ENCODE assay signal across 10 mouse cellular contexts in the genomic region with DNA sequence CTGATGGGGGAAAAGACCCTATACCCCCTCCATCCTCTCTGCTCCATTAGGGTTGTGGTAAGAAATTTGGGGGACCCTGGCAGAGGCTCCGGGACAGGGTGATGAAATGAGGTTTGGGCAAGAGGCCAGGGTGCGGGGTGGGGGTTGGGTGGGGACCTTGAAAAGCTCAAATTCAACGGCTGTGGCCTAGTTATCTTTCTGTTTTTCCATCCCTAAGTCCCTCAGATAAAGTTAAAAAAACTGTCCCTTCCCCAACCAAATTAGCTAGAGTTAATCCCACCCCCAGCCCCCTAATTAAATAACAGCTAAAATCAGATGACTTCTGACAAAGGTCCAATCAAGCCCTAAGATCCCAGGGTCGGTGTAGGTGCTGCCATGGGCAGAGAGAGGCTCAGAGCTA. TPM values are rescaled to one million over a fixed set of nuclear protein-coding genes. Genes with fewer than 3 reads are reported as not detected.
A peak's percentile ranks its signal among the peaks of the same experiment; 100 is the strongest.
DNase-seq lines count a peak whose midpoint lies in the region; ATAC-seq lines count a peak whose summit lies in the region.
"Had no signal": no experiment of that assay in that cellular context is flagged by ENCODE, and none has a peak within 500 bp of the region (broad histone marks: within the 10 kb centered on the region; RNA-seq: fewer than 3 reads in every experiment).

No protein-coding gene starts in this region.

- no peak for ATAC-seq in heart, embryonic 15.5 days (replicated peaks; ENCODE audit: insufficient number of reproducible peaks, insufficient read depth, low FRiP score, low read depth)
- no peak for ATAC-seq in intestine, embryonic 15.5 days
- ATAC-seq in midbrain, embryonic 14.5 days (ENCODE audit: low FRiP score, low TSS enrichment) = no peak

- H3K27ac ChIP-seq in heart, embryonic 15.5 days = peak overlapping the region; percentile 95
- 0 out of 2 replicates have a peak overlapping the region, but pooled peaks have one; percentile 90 for H3K27ac ChIP-seq in brown adipose tissue, adult 24 weeks (replicated peaks; ENCODE audit: low read depth, low read length)
- 0 out of 2 replicates have a peak overlapping the region, but pooled peaks have one; percentile 92 for H3K27ac ChIP-seq in intestine, embryonic 15.5 days
- no peak overlapping the region for H3K27ac ChIP-seq in midbrain, embryonic 14.5 days (replicated peaks; ENCODE audit: low read depth, low read length)

- peak overlapping the region; percentile 70 for H3K4me2 ChIP-seq in heart, embryonic 15.5 days
- peak overlapping the region; percentile 87 for H3K4me2 ChIP-seq in intestine, embryonic 15.5 days (replicated peaks)
- peak overlapping the region; percentile 90 for H3K4me2 ChIP-seq in midbrain, embryonic 14.5 days (ENCODE audit: low read length)

- no peak for DNase-seq in heart, adult 18-20 months
- DNase-seq in midbrain, embryonic 14.5 days = no peak
- DNase-seq in urinary bladder, postnatal 14 days (ENCODE audit: low spot score) = no peak
- no peak for DNase-seq in cerebellum, postnatal 10 days
- DNase-seq in adipocyte (ENCODE audit: low spot score) = no peak

- H3K9me3 ChIP-seq in heart, embryonic 15.5 days (replicated peaks) = no peaks in the 10 kb centered on the region
- no peaks in the 10 kb centered on the region for H3K9me3 ChIP-seq in intestine, embryonic 15.5 days
- no peaks in the 10 kb centered on the region for H3K9me3 ChIP-seq in midbrain, embryonic 14.5 days (ENCODE audit: control insufficient read depth, low read length)

- 17% methylated on average over 4 of the region's 4 CpGs for WGBS in heart, embryonic 15.5 days
- 44% methylated on average over 4 of the region's 4 CpGs for WGBS in intestine, embryonic 15.5 days
- 56% methylated on average over 4 of the region's 4 CpGs for WGBS in midbrain, embryonic 14.5 days

- no peaks in the 10 kb centered on the region for H3K27me3 ChIP-seq in heart, embryonic 15.5 days
- H3K27me3 ChIP-seq in intestine, embryonic 15.5 days (replicated peaks) = no peaks in the 10 kb centered on the region
- 0 out of 2 replicates have a peak, but pooled peaks cover 4% of the 10 kb centered on the region for H3K27me3 ChIP-seq in midbrain, embryonic 14.5 days (ENCODE audit: control insufficient read depth, insufficient read depth, low read length)

- H3K4me1 ChIP-seq in heart, embryonic 15.5 days (replicated peaks) = peaks cover 60% of the 10 kb centered on the region
- peaks cover 11% of the 10 kb centered on the region; the same call in 1 of the 2 replicates for H3K4me1 ChIP-seq in brown adipose tissue, adult 24 weeks (ENCODE audit: control insufficient read depth, insufficient read depth, insufficient read length, low read length)
- peaks cover 19% of the 10 kb centered on the region for H3K4me1 ChIP-seq in intestine, embryonic 15.5 days (replicated peaks)
- H3K4me1 ChIP-seq in midbrain, embryonic 14.5 days (ENCODE audit: control insufficient read depth, insufficient read depth, low read length) = peaks cover 13% of the 10 kb centered on the region

- H3K36me3 ChIP-seq in heart, embryonic 15.5 days = no peaks in the 10 kb centered on the region
- no peaks in the 10 kb centered on the region for H3K36me3 ChIP-seq in intestine, embryonic 15.5 days
- H3K36me3 ChIP-seq in midbrain, embryonic 14.5 days (ENCODE audit: control insufficient read depth, insufficient read depth, low read length) = no peaks in the 10 kb centered on the region

- H3K4me3 ChIP-seq in heart, embryonic 15.5 days = peak overlapping the region; percentile 91
- H3K4me3 ChIP-seq in brown adipose tissue, adult 24 weeks (ENCODE audit: insufficient read depth, low read depth, low read length) = peak overlapping the region; percentile 96
- H3K4me3 ChIP-seq in intestine, embryonic 15.5 days (replicated peaks) = peak overlapping the region; percentile 86
- no peak overlapping the region for H3K4me3 ChIP-seq in midbrain, embryonic 14.5 days (replicated peaks; ENCODE audit: low read depth, low read length)

- peak overlapping the region; percentile 99 for H3K9ac ChIP-seq in heart, embryonic 15.5 days
- peak overlapping the region; percentile 89 for H3K9ac ChIP-seq in intestine, embryonic 15.5 days
- no peak overlapping the region for H3K9ac ChIP-seq in midbrain, embryonic 14.5 days (replicated peaks; ENCODE audit: low read length)

RNA-seq across cellular contexts. Expression of gene Itga5, which starts 1.8 kb away (rescaled TPM):
- 62.4 and 70.8 TPM in 2 replicates for polyA plus RNA-seq in heart, embryonic 15.5 days (2015; fragmentation: Nextera tagmentation; extraction: Ambion mirVana)
- 10 to 100 TPM; 30.8 to 37.3 TPM for total RNA-seq in heart, adult 18-20 months (2021)
- polyA plus RNA-seq in brown adipose tissue, adult 24 weeks (2012; ENCODE audit: insufficient read depth, insufficient read length, missing spikeins) = 2.7 and 5.3 TPM in 2 replicates
- polyA plus RNA-seq in intestine, embryonic 15.5 days (2015; fragmentation: Nextera tagmentation; extraction: Ambion mirVana) = 44.8 and 45.5 TPM in 2 replicates
- polyA plus RNA-seq in midbrain, embryonic 14.5 days (2014; fragmentation: Nextera tagmentation; extraction: Ambion mirVana) = 3.5 and 6.4 TPM in 2 replicates

RNA-seq across cellular contexts. Expression of gene Zfp385a, which starts 24.9 kb away (rescaled TPM):
- 5.9 and 10.5 TPM in 2 replicates for polyA plus RNA-seq in heart, embryonic 15.5 days (2015; fragmentation: Nextera tagmentation; extraction: Ambion mirVana)
- total RNA-seq in heart, adult 18-20 months (2021) = 10 to 100 TPM in 1 of 2 experiments, 1 to 10 TPM in 1; 8.9 to 10.3 TPM
- 12.2 and 17.4 TPM in 2 replicates for polyA plus RNA-seq in brown adipose tissue, adult 24 weeks (2012; ENCODE audit: insufficient read depth, insufficient read length, missing spikeins)
- polyA plus RNA-seq in intestine, embryonic 15.5 days (2015; fragmentation: Nextera tagmentation; extraction: Ambion mirVana) = 5.6 TPM in 2 replicates
- 18.3 and 20.9 TPM in 2 replicates for polyA plus RNA-seq in midbrain, embryonic 14.5 days (2014; fragmentation: Nextera tagmentation; extraction: Ambion mirVana)

RNA-seq across cellular contexts. Expression of gene Gpr84, which starts 54.3 kb away (rescaled TPM):
- 0.11 and 0.25 TPM in 2 replicates for polyA plus RNA-seq in heart, embryonic 15.5 days (2015; fragmentation: Nextera tagmentation; extraction: Ambion mirVana)
- total RNA-seq in heart, adult 18-20 months (2021) = not detected
- polyA plus RNA-seq in brown adipose tissue, adult 24 weeks (2012; ENCODE audit: insufficient read depth, insufficient read length, missing spikeins) = not detected in 2 replicates
- polyA plus RNA-seq in intestine, embryonic 15.5 days (2015; fragmentation: Nextera tagmentation; extraction: Ambion mirVana) = 0.20 and 0.29 TPM in 2 replicates
- 0.16 and 0.26 TPM in 2 replicates for polyA plus RNA-seq in midbrain, embryonic 14.5 days (2014; fragmentation: Nextera tagmentation; extraction: Ambion mirVana)
- total RNA-seq: common myeloid progenitor, adult 5-6 weeks had no signal
- polyA plus RNA-seq: thymus, postnatal 0 days had no signal
